Mouse (Mus musculus) cerebellum, postnatal 36 days (tissue): Measurements from ENCODE around the gene Glo1.
"Not testable (repeated sequence)": the region's sequence is repeated elsewhere in the genome, so short reads cannot be mapped to it uniquely, and the experiment has no call there.

Source experiments
- DNase-seq, 2 experiments: peaks; one replicate each; pipeline ENCODE4 v3.0.0; 2021 to 2022; ENCODE audit warnings: mixed read lengths in 2 of 2

Gene Glo1

DNA sequence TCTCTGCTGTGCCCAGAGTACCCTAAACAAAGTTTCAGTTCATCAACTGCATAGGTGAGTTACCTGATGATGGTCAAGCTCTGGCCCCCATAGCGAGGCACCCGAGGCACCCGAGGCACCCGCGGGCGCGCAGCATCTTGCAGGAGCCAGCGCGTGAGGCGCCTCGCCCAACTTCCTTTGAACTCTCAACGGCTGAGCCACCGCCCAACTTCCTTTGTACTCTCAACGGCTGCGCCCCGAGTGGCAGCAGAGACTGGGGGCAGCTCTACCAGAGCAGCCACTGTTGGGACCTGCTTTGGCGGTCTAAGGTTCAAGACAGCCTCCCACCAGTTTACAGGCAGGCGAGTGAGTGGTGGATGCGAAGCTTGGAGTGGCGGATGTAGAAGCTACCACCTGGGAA lies at the start of gene Glo1:
Glo1 (minus strand) TSS at position 153 of the 400 bp plus-strand sequence.
- DNase-seq, result not testable (repeated sequence)

DNA sequence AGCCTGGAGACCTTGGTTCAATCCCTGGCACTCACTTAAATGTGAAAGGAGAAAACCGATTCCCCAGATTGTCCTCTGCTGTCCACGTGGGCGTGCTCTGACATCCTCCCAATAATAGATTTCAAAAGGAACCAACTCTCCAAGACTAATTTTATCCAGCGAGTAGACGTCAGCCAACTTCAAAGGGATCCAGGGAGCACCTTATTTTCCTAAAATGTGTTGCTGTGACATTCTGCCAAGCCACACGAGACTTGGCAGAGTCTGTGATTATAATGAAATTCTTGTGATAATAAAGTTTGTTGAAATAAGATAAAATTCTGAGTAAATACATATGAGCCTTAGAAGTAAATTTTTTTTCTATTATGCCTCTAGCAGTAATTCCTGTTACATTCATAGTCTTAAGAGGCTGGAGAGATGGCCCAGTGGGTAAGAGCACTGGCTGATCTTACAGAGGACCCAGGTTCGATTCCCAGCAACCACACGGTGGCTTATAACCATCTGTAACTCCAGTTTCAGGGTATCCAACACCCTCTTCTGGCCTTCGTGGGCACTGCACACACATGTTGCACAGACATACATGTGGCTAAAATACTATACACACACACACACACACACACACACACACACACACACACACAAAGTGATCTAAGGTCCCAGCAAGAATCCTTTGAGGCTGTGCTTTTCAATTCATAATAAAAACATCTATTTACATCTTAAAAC lies 48.5 kb upstream of the Glo1 start:
- no peak for DNase-seq

DNA sequence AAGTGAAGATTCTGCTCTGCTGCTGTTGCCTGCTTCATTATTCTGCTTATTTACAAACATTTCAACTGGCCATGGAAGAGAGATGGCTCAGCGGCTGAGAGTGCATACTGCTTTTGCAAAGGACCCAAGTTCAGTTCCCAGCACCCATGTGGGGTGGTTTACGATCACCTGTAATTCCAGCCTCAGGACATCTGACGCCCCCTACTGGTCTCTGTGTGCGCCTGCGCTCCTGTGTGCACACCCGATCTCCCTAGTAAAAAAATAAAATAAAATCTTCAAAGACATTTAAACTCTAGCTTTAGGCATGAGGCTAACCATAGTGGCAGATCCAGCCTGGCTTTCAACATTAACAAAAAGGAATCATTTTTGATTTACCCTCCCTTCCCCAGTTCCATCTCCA lies 46.4 kb upstream of the Glo1 start:
- no peak for DNase-seq

DNA sequence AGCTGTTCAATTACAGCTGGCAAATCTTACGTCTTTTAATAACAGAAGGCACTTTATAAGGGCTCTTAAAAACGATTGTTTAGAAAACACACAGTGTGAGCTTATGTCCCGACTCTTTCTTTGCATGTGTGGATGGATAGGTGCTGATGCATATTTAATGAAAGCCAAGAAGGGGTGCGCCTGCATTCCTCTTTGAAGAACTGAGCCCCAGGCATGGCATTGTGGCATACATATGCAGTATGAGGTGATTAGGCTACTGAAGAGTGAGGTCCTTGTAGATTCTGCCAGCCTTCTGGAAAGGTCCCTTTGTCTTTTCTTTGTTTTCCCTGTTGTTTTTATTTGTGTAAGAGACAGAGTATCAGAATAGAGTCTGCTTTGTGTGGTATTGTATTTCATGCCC lies 45.9 kb upstream of the Glo1 start:
- DNase-seq, result no peak

DNA sequence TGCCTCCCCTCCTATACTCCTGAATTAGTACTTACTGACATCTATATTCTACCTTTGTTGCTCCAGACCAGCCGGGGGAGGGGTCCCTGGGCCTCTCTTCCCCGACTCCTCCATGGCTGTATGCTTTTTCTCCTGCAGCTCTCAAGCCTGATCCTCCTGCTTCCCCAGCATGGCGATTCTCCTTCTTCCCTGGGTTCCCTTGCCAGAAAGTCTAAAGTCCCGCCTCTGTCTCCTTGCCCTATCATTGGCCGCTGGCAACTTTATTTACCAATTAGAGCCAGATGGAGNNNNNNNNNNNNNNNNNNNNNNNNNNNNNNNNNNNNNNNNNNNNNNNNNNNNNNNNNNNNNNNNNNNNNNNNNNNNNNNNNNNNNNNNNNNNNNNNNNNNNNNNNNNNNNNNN lies 38.2 kb upstream of the Glo1 start:
- DNase-seq, result no peak

DNA sequence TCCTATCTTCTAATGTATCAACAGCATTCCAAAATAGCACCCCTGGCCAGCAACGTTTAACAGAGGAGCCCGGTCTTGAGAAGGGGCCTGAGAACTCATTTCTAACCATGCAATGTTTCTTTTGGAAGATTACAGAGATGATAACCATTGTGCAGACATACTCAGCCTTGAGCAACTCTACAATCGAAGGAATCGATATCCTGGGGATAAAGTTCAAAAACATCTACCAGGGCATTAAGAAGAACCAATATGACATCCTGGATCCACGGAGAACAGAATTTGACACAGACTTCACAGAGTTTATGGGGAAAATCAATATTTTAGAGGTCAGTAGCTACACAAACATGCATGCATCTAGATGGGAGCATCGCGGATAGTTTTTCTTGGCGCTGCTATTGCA lies 36.5 kb upstream of the Glo1 start:
- no peak for DNase-seq

DNA sequence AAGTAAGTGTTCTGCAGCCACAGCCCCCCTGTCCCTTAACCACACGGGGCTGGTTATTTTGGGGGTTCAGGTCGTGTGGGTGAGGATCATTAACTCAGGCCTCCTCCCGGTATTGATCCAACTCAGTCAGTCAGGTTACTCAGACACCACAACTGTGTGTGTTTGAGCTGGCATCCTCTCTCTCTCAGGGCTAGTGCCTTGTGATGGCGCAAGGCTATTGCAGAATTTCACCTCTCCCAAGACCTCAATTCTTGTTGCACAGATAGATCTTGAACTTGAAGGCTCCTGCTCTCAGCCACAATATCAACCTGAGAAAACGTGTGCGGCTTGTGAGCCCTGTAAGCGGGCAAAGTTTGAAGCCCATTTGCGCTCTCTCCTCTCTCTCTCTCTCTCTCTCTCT lies 35.5 kb upstream of the Glo1 start:
- no peak for DNase-seq

DNA sequence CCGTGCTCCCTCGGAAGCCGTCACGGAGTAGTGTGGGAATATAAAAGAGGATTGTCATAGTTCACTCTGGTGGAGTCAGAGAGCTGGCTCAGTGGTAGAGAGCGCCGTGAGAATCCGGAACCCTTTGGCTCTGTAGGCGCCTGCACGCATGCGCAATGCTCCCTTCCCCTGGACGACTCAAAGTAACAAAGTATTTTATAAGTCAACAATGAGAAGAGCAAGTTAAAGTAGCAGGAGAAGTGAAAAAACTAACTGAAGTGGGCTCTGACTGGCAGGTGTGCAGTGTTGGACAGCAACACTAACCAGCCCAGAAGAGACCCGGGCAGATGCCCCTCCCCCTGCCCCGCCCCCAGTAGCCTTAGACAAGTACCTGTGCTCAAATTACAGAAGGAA lies 31.5 kb upstream of the Glo1 start:
- DNase-seq, result peak; percentile 34 to 42

DNA sequence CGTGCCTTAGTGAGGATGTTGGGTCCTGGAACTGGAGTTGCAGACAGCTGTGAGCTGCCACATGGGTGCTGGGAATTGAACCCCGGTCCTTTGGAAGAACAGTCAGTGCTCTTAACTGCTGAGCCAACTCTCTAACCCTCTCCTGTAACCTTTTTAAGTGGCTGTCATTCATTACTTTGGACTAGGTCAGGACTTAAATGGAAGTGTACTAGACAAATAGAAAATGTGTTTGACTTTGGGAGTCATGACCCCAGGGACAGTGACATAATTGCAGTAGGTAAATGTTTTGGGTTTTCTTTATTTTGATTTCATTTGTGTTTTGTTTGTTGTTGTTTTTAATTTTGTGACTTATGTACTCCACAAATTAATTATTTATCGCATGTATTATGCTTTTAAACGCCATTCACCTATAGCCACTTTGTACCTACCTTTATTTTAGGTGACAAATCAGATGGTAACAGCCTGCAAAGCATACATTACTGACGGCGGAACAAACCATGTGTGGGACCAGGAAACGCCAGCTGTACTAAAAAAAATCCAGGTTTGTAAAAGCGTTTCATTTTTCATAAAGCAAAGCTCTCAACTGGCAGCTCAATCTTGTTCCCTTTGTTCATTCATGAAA lies 31.0 kb upstream of the Glo1 start:
- DNase-seq, result no peak

DNA sequence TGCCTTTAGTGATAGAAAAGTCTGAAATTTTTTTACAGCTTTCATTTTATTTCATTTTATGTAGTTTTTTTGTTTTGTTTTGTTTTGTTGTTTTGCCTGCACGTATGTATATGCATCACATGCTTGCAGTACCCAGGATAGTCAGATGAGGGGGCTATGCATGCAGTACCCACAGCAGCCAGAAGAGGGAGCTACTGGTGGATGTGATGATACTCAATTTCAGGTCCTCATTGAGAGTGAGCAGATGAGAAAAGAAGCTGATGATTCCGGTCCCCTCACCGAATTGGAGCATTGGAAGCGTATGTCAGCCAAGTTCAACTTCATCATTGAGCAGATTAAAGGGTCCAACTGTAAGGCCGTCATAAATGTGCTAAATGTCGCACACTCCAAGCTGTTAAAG lies 26.3 kb upstream of the Glo1 start:
- DNase-seq, result no peak

DNA sequence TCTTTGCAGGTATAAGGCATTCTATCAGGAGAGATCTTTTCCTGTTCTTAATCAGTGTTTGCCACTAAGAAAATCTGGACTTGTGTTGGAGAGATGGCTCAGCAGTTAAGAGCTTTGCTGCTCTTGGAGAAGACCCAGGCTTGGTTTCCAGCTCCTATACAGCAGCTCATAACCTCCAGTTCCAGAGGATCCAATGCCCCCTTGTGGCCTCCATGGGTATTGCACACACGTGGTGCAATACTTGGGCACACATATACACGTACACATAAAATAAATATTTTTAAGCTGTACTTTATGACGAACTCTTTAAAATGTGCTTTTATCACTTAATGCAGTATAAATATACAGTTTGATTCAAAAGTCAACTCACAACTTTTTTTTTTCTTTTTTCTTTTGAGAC lies 22.1 kb upstream of the Glo1 start:
- no peak for DNase-seq

DNA sequence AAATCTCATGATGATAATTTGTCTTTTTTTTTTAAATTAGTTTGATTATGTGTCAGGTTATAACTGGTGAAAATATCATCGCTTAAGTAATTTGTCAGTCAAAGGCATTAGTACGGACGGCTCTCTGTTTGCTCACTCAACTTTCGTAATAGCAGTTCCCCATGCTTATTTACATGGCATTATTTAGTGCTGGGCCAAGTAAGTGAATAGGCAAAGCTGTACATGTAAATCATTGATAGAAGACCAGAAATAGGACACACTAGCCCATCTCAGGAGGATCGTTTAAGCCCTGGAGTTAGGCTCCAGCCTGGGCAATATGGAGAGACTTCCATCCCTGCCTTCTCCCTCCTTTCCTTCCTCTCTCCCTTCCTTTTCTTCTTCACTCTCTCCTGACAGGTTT lies 14.2 kb upstream of the Glo1 start:
- DNase-seq, result no peak

DNA sequence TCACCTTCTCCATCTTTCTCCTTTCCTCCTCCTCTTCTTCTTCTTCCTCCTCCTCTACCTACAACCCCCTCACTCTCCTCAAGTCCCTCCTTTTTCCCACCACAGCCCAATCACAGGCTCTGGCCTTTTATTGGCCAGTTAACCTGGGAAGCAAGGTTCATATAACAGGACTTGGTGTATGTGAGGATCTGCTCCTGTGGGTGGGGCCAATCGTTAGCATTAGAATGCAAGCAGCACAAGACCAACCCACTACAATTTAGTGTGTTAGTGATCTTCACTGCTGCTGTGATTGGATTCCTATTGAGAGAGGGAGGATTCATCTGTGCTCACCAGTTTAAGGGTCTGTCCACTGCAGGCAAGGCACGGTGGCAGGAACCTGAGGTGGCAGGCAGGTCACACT lies 12.3 kb upstream of the Glo1 start:
- no peak for DNase-seq

DNA sequence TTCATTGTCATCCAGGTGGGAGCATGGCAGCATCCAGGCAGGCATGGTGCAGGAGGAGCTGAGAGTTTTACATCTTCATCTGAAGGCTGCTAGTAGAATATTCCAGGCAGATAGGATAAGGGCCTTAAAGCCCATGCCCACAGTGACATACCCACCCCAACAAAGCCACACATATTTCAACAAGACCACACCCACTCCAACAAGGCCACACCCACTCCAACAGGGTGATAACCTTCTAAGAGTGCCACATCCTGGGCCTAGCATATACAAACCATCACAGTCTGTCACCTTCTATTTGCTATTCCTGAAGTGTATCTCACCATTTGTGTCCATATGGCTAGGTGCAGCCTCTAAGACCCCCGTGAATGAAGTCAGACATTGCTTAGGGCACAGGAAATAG lies 11.0 kb upstream of the Glo1 start:
- no peak for DNase-seq

DNA sequence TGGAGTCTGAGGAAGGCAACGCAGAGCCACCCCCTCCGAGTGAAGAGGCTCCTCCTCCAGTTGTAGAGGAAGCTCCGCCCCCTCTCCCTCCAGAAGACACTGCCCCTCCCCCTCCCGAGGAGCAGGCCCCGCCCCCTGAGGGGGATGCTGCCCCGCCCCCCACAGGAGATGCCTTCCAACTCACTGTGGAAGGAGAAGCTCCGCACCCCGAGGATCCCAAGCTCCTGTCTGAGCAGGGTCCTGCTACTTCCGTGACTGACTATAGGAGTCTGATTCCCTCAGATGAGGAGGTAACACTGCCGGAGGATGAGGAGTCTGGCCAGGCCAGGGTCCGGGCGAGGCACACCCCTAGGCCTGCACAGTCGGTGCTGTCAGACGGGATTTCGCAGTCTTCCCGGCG lies 8.7 kb upstream of the Glo1 start:
- no peak for DNase-seq

DNA sequence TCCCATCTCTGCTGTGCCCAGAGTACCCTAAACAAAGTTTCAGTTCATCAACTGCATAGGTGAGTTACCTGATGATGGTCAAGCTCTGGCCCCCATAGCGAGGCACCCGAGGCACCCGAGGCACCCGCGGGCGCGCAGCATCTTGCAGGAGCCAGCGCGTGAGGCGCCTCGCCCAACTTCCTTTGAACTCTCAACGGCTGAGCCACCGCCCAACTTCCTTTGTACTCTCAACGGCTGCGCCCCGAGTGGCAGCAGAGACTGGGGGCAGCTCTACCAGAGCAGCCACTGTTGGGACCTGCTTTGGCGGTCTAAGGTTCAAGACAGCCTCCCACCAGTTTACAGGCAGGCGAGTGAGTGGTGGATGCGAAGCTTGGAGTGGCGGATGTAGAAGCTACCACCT lies 2.5 kb downstream of the Glo1 start, which contains the start of gene Dnah8:
Dnah8 (plus strand) TSS at position 223 of the 400 bp plus-strand sequence.
- DNase-seq, result not testable (repeated sequence)

DNA sequence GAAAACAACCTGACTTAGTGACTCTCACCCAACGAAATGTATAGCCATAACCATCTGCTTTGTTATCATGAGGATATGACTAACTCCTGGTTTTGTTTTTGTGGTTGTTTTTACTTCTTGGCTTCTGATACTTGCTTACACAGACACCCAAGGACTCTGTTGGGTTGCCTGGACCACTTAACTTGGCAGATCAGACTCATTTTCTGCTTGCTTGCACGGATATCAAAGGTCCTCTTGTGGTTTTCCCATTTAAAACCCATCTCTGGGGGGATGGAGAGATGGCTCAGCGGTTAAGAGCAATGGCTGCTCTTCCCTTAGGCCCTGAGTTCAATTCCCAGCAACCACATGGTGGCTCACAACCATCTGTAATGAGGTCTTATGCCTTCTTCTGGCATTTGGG lies 3.5 kb downstream of the Glo1 start:
- DNase-seq, result no peak

DNA sequence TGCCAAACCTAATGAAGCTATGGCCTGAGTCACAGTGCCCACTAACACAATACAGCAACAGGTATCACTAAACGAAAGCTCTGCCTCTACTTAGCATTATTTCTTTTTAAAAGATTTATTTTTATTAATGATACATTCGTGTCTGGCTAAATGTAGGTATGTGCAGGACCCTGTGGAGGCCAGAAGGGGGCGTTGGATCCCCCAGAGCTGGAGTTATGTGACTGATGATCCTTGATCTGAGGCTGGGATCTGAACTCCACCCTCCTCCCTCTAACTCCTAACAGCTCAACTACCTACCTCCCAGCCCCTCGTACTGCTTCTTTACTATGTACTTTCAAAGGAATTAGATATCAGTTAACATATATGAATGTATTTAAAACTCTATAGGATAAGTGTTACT lies 5.2 kb downstream of the Glo1 start:
- DNase-seq, result no peak

DNA sequence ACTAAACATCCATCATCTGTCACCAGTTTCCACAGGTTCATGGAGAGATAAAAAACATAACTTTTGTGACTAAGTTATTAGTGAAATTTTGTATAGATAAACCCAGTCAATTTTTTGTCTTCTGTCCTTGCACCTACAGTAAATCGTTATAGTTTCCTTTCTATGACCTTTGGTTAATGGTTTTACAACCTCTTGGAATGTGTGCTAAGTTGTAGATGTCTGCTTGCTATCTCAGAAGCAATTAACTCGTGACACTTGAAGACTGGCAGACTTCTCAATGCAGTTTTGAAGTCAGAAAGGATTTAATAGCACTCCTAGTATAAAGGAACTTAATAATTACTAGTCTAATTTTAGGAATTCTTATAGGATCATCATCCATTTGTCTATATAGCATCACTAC lies 6.1 kb downstream of the Glo1 start:
- no peak for DNase-seq

DNA sequence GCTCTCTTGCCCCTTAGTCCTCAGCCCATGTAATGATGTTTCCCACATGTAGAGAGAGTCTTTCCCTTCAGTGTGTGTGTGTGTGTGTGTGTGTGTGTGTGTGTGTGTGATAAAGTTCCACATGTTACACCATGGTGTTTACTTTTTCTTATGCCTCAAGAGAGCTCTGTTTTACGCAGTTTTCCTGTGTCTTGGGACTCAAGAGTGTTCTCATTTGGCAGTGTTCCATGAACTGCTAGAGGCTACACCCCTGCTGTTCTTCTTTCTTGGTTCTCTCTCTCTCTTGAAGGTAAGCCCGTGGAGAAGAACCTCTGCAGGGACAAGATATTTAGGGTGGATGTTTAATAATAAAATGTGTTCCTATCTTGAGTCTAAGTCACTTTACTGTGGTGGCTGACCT lies 7.5 kb downstream of the Glo1 start:
- no peak for DNase-seq

DNA sequence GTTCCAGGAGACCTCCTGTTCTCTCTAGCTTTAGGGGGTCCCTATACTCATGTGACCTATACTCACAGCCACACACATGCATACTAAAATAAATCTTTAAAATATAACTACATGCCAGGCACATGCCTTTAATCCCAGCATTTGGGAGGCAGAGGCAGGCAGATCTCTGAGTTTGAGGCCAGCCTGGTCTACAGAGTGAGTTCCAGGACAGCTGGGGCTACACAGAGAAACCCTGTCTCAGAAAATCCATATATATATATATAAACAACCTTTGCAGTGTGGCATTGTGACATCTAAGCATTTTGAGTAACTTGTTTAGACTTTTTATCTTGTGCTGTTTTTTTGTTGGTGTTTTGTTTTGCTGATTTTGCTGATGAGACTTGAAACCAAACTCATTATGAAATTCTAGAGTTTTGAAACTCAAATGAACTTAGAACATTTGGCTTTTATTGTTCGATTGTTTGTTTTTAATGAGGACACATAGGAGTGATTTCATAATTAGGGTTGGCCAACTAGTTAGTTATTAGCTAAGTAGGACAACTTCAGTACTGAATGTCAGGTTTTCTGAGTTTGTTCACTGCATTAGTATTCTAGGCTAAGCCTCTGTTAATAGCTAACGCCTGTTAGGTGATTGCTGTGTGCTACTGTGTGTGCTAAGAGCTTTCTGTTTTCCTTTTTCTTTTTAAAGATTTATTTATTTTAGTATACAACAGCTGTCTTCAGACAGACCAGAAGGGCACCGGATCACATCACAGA lies 8.4 kb downstream of the Glo1 start:
- no peak for DNase-seq

DNA sequence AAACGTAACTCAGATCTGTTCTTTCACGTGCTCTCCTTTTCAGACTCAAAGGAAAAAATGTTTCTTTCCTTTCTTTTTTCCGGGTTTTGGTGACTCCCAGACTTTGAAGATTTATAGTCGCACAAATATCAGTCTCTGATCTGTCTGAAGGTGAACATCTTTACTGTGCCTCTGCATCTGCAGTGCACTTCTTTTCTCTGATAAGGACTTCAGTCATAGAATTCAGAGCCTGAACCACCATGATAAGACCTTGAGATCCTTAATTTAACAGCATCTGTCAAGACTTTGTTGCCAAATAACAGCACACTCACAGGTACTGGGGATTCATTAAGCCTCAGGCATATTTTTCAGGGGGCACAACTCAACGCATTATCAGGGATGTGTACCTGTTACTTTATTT lies 10.5 kb downstream of the Glo1 start:
- DNase-seq, result no peak

DNA sequence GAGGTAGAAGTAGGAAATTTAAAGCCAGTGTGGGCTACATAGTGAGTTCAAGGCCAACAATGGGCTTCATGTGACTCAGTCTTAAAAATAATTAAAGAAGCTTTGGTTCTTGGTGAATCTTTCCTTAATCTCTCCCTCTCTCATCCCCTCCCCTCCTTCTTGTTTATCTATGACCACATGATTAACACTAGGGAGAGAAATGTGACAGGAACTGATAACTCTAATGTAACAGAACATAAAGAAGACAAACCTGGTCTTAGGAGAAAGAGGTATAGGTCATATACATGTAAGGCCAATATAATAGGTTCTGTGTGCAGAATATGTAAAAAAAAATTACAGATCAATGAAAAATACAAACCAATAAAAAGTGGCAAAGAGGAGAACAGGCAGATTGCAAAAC lies 13.3 kb downstream of the Glo1 start:
- DNase-seq, result no peak
